Mouse (Mus musculus): ENCODE results near the gene Pcx. TPM values are rescaled to one million over a fixed set of nuclear protein-coding genes. Genes with fewer than 3 reads are reported as not detected.

Gene Pcx
- polyA plus RNA-seq, 1 experiment from 2014 or later = 28.9 TPM

- DNase-seq (ENCODE audit: low spot score) = peak; percentile 36
These were observed 47.7 kb downstream of the Pcx start for GRCm38 (mm10) chr19:4557796-4558569.

GRCm38 (mm10) chr19:4558570-4558955 lies 48.3 kb downstream of the Pcx start:
- H3K36me3 ChIP-seq (ENCODE audit: control insufficient read depth, insufficient read depth, low read length) = no peaks in the 10 kb centered on the region
- 80% methylated on average over 3 of the region's 3 CpGs for WGBS
- peak overlapping the region; percentile 49; the same call in 1 of the 2 replicates for H3K27ac ChIP-seq (replicated peaks)
- H3K27me3 ChIP-seq (ENCODE audit: control insufficient read depth, insufficient read depth, low read length) = no peaks in the 10 kb centered on the region
- no peak for DNase-seq (ENCODE audit: low spot score)
- H3K9ac ChIP-seq (ENCODE audit: low read length) = no peak overlapping the region
- TF ChIP-seq EP300 (optimal IDR thresholded peaks at IDR 0.05) (no peak), CTCF (IDR thresholded peaks at IDR 0.05; ENCODE audit: low read depth) (no peak)
- H3K4me3 ChIP-seq (ENCODE audit: low read depth, low read length) = no peak overlapping the region
- no peaks in the 10 kb centered on the region for H3K9me3 ChIP-seq (ENCODE audit: control insufficient read depth, low read length)
- H3K4me2 ChIP-seq (replicated peaks; ENCODE audit: low read depth) = no peak overlapping the region
- H3K4me1 ChIP-seq (replicated peaks; ENCODE audit: control insufficient read depth, insufficient read depth) = 0 out of 2 replicates have a peak, but pooled peaks cover 2% of the 10 kb centered on the region
- peak; percentile 34 for ATAC-seq (ENCODE audit: low FRiP score, low TSS enrichment)

More at GRCm38 (mm10) chr19:4557796-4558569, 47.7 kb downstream of the Pcx start:
- Histone ChIP-seq H3K27ac (replicated peaks) (peak overlapping the region; percentile 49; the same call in 1 of the 2 replicates), H3K27me3 (ENCODE audit: control insufficient read depth, insufficient read depth, low read length) (no peaks in the 10 kb centered on the region), H3K9ac (ENCODE audit: low read length) (no peak overlapping the region), H3K4me2 (replicated peaks; ENCODE audit: low read depth) (no peak overlapping the region), H3K36me3 (ENCODE audit: control insufficient read depth, insufficient read depth, low read length) (no peaks in the 10 kb centered on the region), H3K4me3 (ENCODE audit: low read depth, low read length) (no peak overlapping the region), H3K4me1 (replicated peaks; ENCODE audit: control insufficient read depth, insufficient read depth) (0 out of 2 replicates have a peak, but pooled peaks cover 2% of the 10 kb centered on the region), H3K9me3 (ENCODE audit: control insufficient read depth, low read length) (no peaks in the 10 kb centered on the region)
- TF ChIP-seq CTCF (IDR thresholded peaks at IDR 0.05; ENCODE audit: low read depth) (no peak), EP300 (optimal IDR thresholded peaks at IDR 0.05) (no peak)
- ATAC-seq (ENCODE audit: low FRiP score, low TSS enrichment) = peak; percentile 57
- WGBS = 68% methylated on average over 8 of the region's 8 CpGs

- DNase-seq (ENCODE audit: low spot score) (no peak), ATAC-seq (ENCODE audit: low FRiP score, low TSS enrichment) (no peak)
- peak overlapping the region; percentile 4; the same call in 1 of the 2 replicates for H3K27ac ChIP-seq (replicated peaks)
- 0 out of 2 replicates have a peak, but pooled peaks cover 2% of the 10 kb centered on the region for H3K4me1 ChIP-seq (replicated peaks; ENCODE audit: control insufficient read depth, insufficient read depth)
- H3K36me3 ChIP-seq (ENCODE audit: control insufficient read depth, insufficient read depth, low read length) = no peaks in the 10 kb centered on the region
- no peak overlapping the region; the same call in 1 of the 2 replicates for H3K9ac ChIP-seq (ENCODE audit: low read length)
- WGBS = 37% methylated on average over 3 of the region's 3 CpGs
- no peaks in the 10 kb centered on the region for H3K27me3 ChIP-seq (ENCODE audit: control insufficient read depth, insufficient read depth, low read length)
- H3K4me3 ChIP-seq (ENCODE audit: low read depth, low read length) = no peak overlapping the region
- no peaks in the 10 kb centered on the region for H3K9me3 ChIP-seq (ENCODE audit: control insufficient read depth, low read length)
- no peak overlapping the region for H3K4me2 ChIP-seq (replicated peaks; ENCODE audit: low read depth)
- TF ChIP-seq CTCF (IDR thresholded peaks at IDR 0.05; ENCODE audit: low read depth) = no peak
- TF ChIP-seq EP300 (optimal IDR thresholded peaks at IDR 0.05) = no peak
These were observed 48.7 kb downstream of the Pcx start for GRCm38 (mm10) chr19:4559011-4559410.

GRCm38 (mm10) chr19:4559588-4559987 lies 49.3 kb downstream of the Pcx start:
- peak; percentile 48; the same call in 1 of the 2 replicates for ATAC-seq (ENCODE audit: low FRiP score, low TSS enrichment)

GRCm38 (mm10) chr19:4560205-4560604 lies 49.9 kb downstream of the Pcx start:
- no peak for TF ChIP-seq EP300 (optimal IDR thresholded peaks at IDR 0.05)
- TF ChIP-seq CTCF (IDR thresholded peaks at IDR 0.05; ENCODE audit: low read depth) = no peak
- 44% methylated on average over 5 of the region's 5 CpGs for WGBS
- no peak overlapping the region for H3K9ac ChIP-seq (ENCODE audit: low read length)
- H3K4me3 ChIP-seq (ENCODE audit: low read depth, low read length) = no peak overlapping the region
- no peaks in the 10 kb centered on the region for H3K9me3 ChIP-seq (ENCODE audit: control insufficient read depth, low read length)
- no peak overlapping the region for H3K4me2 ChIP-seq (replicated peaks; ENCODE audit: low read depth)
- DNase-seq (ENCODE audit: low spot score) (no peak), ATAC-seq (ENCODE audit: low FRiP score, low TSS enrichment) (no peak)
- H3K27me3 ChIP-seq (ENCODE audit: control insufficient read depth, insufficient read depth, low read length) = no peaks in the 10 kb centered on the region
- 0 out of 2 replicates have a peak, but pooled peaks cover 2% of the 10 kb centered on the region for H3K4me1 ChIP-seq (replicated peaks; ENCODE audit: control insufficient read depth, insufficient read depth)
- H3K27ac ChIP-seq (replicated peaks) = peak overlapping the region; percentile 35; the same call in 1 of the 2 replicates
- no peaks in the 10 kb centered on the region for H3K36me3 ChIP-seq (ENCODE audit: control insufficient read depth, insufficient read depth, low read length)

More at GRCm38 (mm10) chr19:4559588-4559987, 49.3 kb downstream of the Pcx start:
- no peak for TF ChIP-seq CTCF (IDR thresholded peaks at IDR 0.05; ENCODE audit: low read depth)
- TF ChIP-seq EP300 (optimal IDR thresholded peaks at IDR 0.05) = no peak
- Histone ChIP-seq H3K4me2 (replicated peaks; ENCODE audit: low read depth) (no peak overlapping the region), H3K9ac (ENCODE audit: low read length) (no peak overlapping the region), H3K4me3 (ENCODE audit: low read depth, low read length) (no peak overlapping the region), H3K27ac (replicated peaks) (peak overlapping the region; percentile 35; the same call in 1 of the 2 replicates), H3K36me3 (ENCODE audit: control insufficient read depth, insufficient read depth, low read length) (no peaks in the 10 kb centered on the region), H3K4me1 (replicated peaks; ENCODE audit: control insufficient read depth, insufficient read depth) (0 out of 2 replicates have a peak, but pooled peaks cover 2% of the 10 kb centered on the region), H3K27me3 (ENCODE audit: control insufficient read depth, insufficient read depth, low read length) (no peaks in the 10 kb centered on the region), H3K9me3 (ENCODE audit: control insufficient read depth, low read length) (no peaks in the 10 kb centered on the region)
- DNase-seq (ENCODE audit: low spot score) = no peak
- WGBS = 59% methylated on average over 2 of the region's 2 CpGs

- Histone ChIP-seq H3K27me3 (ENCODE audit: control insufficient read depth, insufficient read depth, low read length) (no peaks in the 10 kb centered on the region), H3K4me3 (ENCODE audit: low read depth, low read length) (no peak overlapping the region), H3K9ac (ENCODE audit: low read length) (no peak overlapping the region), H3K27ac (replicated peaks) (no peak overlapping the region), H3K9me3 (ENCODE audit: control insufficient read depth, low read length) (no peaks in the 10 kb centered on the region), H3K4me1 (replicated peaks; ENCODE audit: control insufficient read depth, insufficient read depth) (no peaks in the 10 kb centered on the region), H3K36me3 (ENCODE audit: control insufficient read depth, insufficient read depth, low read length) (no peaks in the 10 kb centered on the region), H3K4me2 (replicated peaks; ENCODE audit: low read depth) (no peak overlapping the region)
- DNase-seq (ENCODE audit: low spot score) = no peak
- ATAC-seq (ENCODE audit: low FRiP score, low TSS enrichment) = no peak
- 93% methylated on average over 5 of the region's 5 CpGs for WGBS
- TF ChIP-seq CTCF (IDR thresholded peaks at IDR 0.05; ENCODE audit: low read depth) (0 out of 2 replicates have a peak, but pooled peaks have one; percentile 2), EP300 (optimal IDR thresholded peaks at IDR 0.05) (no peak)
These were observed 55.4 kb downstream of the Pcx start for GRCm38 (mm10) chr19:4565678-4566077.

Measured in stomach, postnatal 0 days (tissue).